Mouse (Mus musculus) neural tube, embryonic 14.5 days (tissue): ENCODE measurements around the gene Doc2b. TPM values are rescaled to one million over a fixed set of nuclear protein-coding genes. Genes with fewer than 3 reads are reported as not detected.

ENCODE experiments used
- ATAC-seq: fragments of 200-750 bp; cut with Nextera tagmentation; 2 replicates; pipeline ENCODE4 v1.8.0; 2017; ENCODE audit warnings: low read depth, mild to moderate bottlenecking, moderate TSS enrichment, moderate library complexity
- H3K27ac ChIP-seq: fragments of 300-500 bp; sonication (generic); 2 replicates; pipeline ENCODE4 v1.5.1; 2014; ENCODE audit warnings: low read depth, mild to moderate bottlenecking, control low read depth, low read length, moderate library complexity, mixed read lengths
- H3K27me3 ChIP-seq: fragments of 300-500 bp; sonication (generic); 2 replicates; pipeline ENCODE4 v1.6.1; 2014; ENCODE audit warnings: low read length; ENCODE audit not compliant: control insufficient read depth, insufficient read depth
- H3K36me3 ChIP-seq: fragments of 300-500 bp; sonication (generic); 2 replicates; pipeline ENCODE4 v1.6.1; 2014; ENCODE audit warnings: low read length, mixed read lengths; ENCODE audit not compliant: control insufficient read depth, insufficient read depth
- H3K4me1 ChIP-seq: fragments of 300-500 bp; sonication (generic); 2 replicates; pipeline ENCODE4 v1.6.1; 2014; ENCODE audit warnings: low read length; ENCODE audit not compliant: control insufficient read depth, insufficient read depth
- H3K4me2 ChIP-seq: fragments of 300-500 bp; sonication (generic); 2 replicates; pipeline ENCODE4 v1.6.1; 2014; ENCODE audit warnings: mild to moderate bottlenecking, low read depth, low read length, control low read depth
- H3K4me3 ChIP-seq: fragments of 300-500 bp; sonication (generic); 2 replicates; pipeline ENCODE4 v1.5.1; 2014; ENCODE audit warnings: low read depth, low read length, control low read depth, mixed read lengths
- H3K9ac ChIP-seq: fragments of 300-500 bp; sonication (generic); replicated peaks from 2 replicates; pipeline ENCODE4 v1.6.1; 2014; ENCODE audit warnings: low read depth, mild to moderate bottlenecking, control low read depth, low read length, mixed read lengths
- H3K9me3 ChIP-seq: fragments of 300-500 bp; sonication (generic); 2 replicates; pipeline ENCODE4 v1.6.1; 2016; ENCODE audit warnings: low read length; ENCODE audit not compliant: control insufficient read depth
- WGBS: fragments of 180-500 bp; shearing (Covaris S2); extraction: QIAGEN DNeasy Blood & Tissue Kit; methylation state at CpG from one replicate; pipeline ENCODE4 v1.1.7; 2014; 5-methylcytosine and 5-hydroxymethylcytosine counted together
- polyA plus RNA-seq: library from polyadenylated mRNA; unstranded; fragments of >200 nt; fragmentation: Nextera tagmentation; extraction: Ambion mirVana; gene quantifications from 2 replicates; pipeline ENCODE4 v1.2.1, GENCODE M21; 2014

Doc2b gene
- polyA plus RNA-seq: 2.1 and 2.3 TPM in 2 replicates

DNA sequence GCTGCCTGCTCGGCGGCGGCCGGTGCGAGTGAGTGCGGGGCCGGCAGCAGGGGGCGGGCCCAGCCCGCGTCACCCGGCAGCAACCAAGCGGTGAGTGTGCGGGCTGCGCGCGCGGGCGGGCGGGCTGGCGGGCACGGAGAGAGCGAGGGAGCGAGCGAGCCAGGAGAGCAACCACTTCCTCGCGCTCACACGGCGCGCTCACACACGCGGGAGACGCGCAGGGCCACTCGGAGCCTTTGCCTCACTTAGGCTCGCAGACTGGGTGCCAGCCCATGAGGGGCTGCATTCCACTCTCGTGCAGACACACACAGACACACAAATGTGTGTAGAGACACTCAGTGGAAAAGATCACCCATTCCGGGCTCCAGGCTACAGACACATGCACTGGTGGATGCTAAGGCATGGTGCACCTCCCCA is at the start of gene Doc2b:
Gene Doc2b, minus strand, starts transcription at position 21 of the 417 bp plus-strand sequence.
- peaks cover 21% of the 10 kb centered on the region for H3K27me3 ChIP-seq
- WGBS: 3% methylated on average over 35 of the region's 37 CpGs
- peak within 1 kb of the TSS; percentile 46 for H3K4me3 ChIP-seq
- peak within 1 kb of the TSS; percentile 55 for H3K9ac ChIP-seq
- H3K4me1 ChIP-seq: peaks cover 12% of the 10 kb centered on the region; the same call in 1 of the 2 replicates
- H3K36me3 ChIP-seq: no peaks in the 10 kb centered on the region
- no peaks in the 10 kb centered on the region for H3K9me3 ChIP-seq
- no peak within 1 kb of the TSS for H3K27ac ChIP-seq
- ATAC-seq: peak; percentile 87
- H3K4me2 ChIP-seq: peak within 1 kb of the TSS; percentile 58

DNA sequence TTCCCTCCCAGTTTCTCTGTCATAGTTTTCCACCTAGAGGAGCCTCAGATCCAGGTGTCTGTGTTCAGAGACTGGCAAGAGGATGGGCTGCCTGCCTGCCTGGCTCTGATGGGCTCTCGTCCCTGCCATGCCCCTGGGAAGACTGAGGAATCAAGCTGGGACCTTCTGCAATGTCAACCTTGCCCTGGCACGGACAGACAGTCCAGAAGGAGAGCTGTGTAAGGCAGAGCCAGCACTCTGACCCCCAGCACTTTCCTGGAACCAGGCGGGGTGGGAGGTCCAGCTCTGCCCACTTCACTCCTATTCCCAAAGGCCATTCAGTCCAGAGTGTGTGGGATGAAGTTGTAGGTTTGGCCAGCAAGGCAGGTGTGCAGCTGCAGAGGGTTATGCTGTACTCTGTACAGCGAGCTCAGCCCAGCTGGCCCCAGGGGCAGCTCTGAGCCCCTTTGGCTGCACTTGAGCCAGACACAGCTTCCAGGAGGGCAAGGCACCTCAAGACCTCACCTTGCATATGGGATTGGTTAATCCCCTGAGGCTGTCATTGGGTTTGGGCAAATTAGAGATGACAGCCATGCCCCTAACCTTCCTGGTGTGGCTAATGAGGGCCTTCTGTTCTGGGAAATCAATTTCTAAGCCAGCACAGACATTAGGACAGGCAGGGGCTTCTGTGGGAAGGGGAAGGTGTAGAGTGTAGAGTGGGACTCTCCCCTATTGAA is 47.2 kb upstream of the Doc2b start:
- no peak overlapping the region for H3K9ac ChIP-seq
- H3K4me3 ChIP-seq: no peak overlapping the region
- H3K36me3 ChIP-seq: no peaks in the 10 kb centered on the region
- no peak overlapping the region for H3K27ac ChIP-seq
- no peak for ATAC-seq
- H3K9me3 ChIP-seq: no peaks in the 10 kb centered on the region
- H3K27me3 ChIP-seq: no peaks in the 10 kb centered on the region
- WGBS: 83% methylated on average over 4 of the region's 4 CpGs
- H3K4me1 ChIP-seq: 0 out of 2 replicates have a peak, but pooled peaks cover 2% of the 10 kb centered on the region
- H3K4me2 ChIP-seq: no peak overlapping the region

DNA sequence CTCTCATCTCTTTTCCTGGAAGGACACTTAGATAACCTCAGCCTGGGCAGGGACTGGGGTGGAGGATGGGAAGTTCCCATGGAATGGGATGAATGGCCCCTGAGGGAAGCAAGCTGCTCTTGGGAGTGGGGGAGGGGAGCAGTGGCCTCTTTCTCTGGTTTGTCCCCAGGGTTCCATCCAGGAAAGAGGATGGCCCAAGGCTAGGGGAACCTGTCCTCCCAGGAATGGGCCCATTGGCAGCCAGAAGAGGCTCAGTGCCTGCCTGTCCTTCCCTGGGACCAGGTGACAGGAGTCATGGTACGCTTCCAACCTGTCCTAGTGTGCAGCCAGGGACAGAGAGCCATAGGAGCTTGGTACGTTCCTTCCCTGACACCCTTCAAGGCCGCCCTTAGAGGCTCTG is 45.7 kb upstream of the Doc2b start:
- no peak overlapping the region for H3K4me3 ChIP-seq
- H3K4me1 ChIP-seq: 0 out of 2 replicates have a peak, but pooled peaks cover 2% of the 10 kb centered on the region
- no peak overlapping the region for H3K27ac ChIP-seq
- H3K27me3 ChIP-seq: no peaks in the 10 kb centered on the region
- no peaks in the 10 kb centered on the region for H3K9me3 ChIP-seq
- 64% methylated on average over 3 of the region's 3 CpGs for WGBS
- H3K36me3 ChIP-seq: no peaks in the 10 kb centered on the region
- no peak overlapping the region for H3K4me2 ChIP-seq
- no peak overlapping the region for H3K9ac ChIP-seq
- no peak for ATAC-seq

DNA sequence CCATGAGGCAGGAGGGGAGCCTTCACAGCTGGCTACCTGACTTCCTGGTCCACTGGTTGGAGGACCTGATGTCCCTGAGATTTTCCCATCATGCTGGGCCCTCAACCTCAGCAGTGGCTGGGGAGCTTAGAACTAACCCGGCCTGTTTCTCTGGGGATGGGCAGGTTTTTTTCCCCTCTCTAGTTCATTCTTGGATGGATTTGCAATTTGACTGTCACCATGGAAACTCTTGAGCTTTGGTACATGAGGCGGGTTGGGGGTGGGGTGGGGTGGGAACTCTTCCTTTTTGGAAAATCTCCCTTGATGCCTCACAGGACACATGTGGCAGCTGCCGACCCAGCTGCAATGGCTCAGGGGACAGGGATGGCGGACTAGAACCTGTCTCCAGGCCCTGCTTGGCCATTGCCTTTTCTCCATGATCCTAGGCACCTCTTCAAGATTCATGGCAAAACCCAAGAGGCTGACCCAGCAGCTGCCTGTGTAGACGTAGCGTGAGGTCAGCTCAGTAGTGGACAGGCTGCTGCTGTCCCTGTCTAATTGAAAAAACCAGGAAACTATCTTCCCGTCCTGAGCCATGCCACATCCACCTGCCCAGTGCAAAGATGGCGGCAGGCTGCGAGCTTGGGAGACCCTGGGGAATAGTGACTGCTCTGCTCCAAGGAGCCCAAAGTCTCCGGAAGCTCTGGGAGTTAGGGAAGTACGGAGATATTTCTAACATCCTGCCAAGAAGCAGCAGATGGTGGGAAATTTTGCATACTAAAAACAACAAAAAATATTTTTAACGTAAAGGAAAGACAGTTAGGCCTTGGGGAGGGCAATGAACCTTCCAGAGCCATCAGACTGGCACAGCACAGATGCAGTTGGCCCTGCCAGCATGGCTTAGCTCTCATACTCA is 43.9 kb upstream of the Doc2b start:
- 80% methylated on average over 12 of the region's 12 CpGs for WGBS
- H3K9ac ChIP-seq: no peak overlapping the region
- no peaks in the 10 kb centered on the region for H3K9me3 ChIP-seq
- H3K27me3 ChIP-seq: no peaks in the 10 kb centered on the region
- no peak overlapping the region for H3K4me2 ChIP-seq
- no peak overlapping the region for H3K4me3 ChIP-seq
- no peak overlapping the region for H3K27ac ChIP-seq
- H3K36me3 ChIP-seq: no peaks in the 10 kb centered on the region
- ATAC-seq: no peak
- 0 out of 2 replicates have a peak, but pooled peaks cover 2% of the 10 kb centered on the region for H3K4me1 ChIP-seq

DNA sequence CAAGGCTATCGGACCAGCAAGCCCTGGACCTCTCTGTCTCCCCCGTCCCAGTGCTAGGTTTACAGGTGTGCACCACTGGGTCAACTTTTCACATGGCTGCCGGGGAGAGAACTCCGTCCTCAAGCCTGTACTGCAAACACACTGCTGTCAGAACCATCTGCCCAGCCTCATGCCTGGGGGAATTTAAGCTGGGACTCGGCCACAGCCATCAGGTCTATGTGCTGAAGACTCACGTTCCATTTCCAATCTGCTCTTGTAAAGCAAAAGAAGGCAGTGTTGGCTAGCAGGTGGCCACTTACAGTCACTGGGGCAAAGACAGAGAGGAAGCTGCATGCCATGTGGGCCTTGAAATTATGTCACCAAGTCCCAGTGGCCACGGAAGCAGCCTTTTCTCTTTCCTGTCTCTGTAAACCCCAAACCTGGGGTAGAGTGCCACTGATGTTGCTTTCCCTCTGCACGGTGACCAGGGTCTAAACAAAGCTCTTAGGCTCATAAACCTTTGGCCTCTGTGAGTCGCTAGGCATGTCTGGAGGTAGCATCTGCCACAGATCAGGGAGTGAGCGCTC is 43.1 kb upstream of the Doc2b start:
- Histone ChIP-seq H3K36me3 (no peaks in the 10 kb centered on the region), H3K4me2 (no peak overlapping the region), H3K9ac (no peak overlapping the region), H3K27me3 (no peaks in the 10 kb centered on the region), H3K27ac (no peak overlapping the region), H3K4me3 (no peak overlapping the region), H3K4me1 (0 out of 2 replicates have a peak, but pooled peaks cover 2% of the 10 kb centered on the region), H3K9me3 (no peaks in the 10 kb centered on the region)
- no peak for ATAC-seq
- 68% methylated on average over 10 of the region's 10 CpGs for WGBS

DNA sequence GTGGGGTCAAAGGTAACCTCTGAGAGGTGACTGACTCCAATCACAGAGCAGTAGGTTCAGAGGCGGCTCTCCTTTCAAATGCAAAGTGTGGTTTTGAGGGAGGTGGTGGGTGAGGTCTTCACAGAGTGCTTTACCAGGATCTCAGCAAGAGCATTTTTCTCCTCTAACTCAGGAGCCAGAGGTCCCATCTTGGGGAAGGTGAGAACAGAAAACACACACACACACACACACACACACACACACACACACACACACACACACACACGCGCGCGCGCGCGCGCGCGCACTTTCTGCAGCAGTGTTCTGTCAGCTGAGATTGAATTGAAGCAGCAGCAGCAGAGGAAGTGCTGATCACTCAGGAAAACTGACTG is 40.4 kb upstream of the Doc2b start:
- H3K4me2 ChIP-seq: no peak overlapping the region
- ATAC-seq: no peak
- H3K4me1 ChIP-seq: no peaks in the 10 kb centered on the region
- H3K9ac ChIP-seq: no peak overlapping the region
- H3K27ac ChIP-seq: no peak overlapping the region
- H3K27me3 ChIP-seq: no peaks in the 10 kb centered on the region
- WGBS: 59% methylated on average over 11 of the region's 11 CpGs
- H3K36me3 ChIP-seq: no peaks in the 10 kb centered on the region
- H3K9me3 ChIP-seq: no peaks in the 10 kb centered on the region
- no peak overlapping the region for H3K4me3 ChIP-seq

DNA sequence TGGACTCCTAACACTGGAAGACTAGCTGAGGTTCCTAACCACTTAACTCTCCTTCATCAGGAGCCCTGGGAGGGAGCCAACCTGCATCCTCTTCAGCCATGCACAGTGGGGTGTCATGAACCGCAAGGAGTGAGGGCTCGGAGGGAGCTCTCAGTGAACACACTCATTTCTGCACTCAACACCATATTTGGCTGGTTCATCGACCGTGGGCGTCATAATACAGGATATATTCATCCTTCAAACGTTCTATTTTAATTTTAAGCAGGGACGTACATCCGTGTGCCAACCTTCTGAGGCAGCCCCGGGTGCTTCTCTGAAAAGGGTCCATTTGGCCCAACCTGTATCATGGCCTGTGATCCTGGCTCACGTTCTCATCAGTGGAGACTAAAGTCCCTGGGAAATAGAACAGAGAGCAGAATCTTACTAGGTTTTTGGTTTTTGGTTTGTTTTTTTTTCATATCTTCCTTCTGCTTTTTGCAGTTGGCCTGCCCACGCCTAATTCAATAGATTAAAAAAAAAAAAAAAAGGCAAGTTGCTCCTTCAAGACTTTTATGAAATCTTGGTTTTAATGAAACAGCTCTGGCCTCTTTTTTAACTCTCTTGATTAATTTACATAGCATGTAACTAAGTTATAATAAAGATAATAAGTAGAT is 39.9 kb upstream of the Doc2b start:
- no peak for ATAC-seq

DNA sequence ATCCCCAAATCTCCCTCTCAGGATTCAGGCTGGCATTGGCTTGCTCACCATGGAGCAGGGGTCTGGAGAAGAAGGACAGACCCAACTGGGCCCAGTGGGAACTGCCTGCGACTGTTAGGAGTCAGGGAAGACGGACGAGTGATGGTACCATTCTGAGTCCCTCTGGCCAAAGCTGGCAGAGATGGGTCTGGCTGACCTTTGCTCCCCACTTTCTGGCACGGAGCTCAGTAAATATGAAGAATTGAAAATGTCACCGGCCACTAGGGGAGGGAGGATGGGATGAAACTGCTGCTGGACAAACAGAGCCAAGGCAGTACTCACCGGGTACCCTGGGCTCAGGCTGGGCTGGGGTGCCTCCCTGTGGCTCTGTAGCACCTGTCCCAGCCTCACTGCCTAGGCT is 37.2 kb upstream of the Doc2b start:
- Histone ChIP-seq H3K4me3 (no peak overlapping the region), H3K9me3 (no peaks in the 10 kb centered on the region), H3K4me1 (no peaks in the 10 kb centered on the region), H3K9ac (no peak overlapping the region), H3K27ac (no peak overlapping the region), H3K27me3 (no peaks in the 10 kb centered on the region), H3K36me3 (no peaks in the 10 kb centered on the region), H3K4me2 (no peak overlapping the region)
- WGBS: 85% methylated on average over 6 of the region's 6 CpGs
- ATAC-seq: no peak

More for the DNA sequence above, 39.9 kb upstream of the Doc2b start:
- WGBS: 83% methylated on average over 11 of the region's 11 CpGs
- no peak overlapping the region for H3K9ac ChIP-seq
- H3K9me3 ChIP-seq: no peaks in the 10 kb centered on the region
- no peaks in the 10 kb centered on the region for H3K36me3 ChIP-seq
- no peak overlapping the region for H3K4me2 ChIP-seq
- no peaks in the 10 kb centered on the region for H3K27me3 ChIP-seq
- no peak overlapping the region for H3K27ac ChIP-seq
- no peaks in the 10 kb centered on the region for H3K4me1 ChIP-seq
- H3K4me3 ChIP-seq: no peak overlapping the region
